Mouse (Mus musculus) E14TG2a.4 (cell line): ENCODE results near the gene Oprm1.

Experiments used
- H3K27me3 ChIP-seq: 2 replicates; pipeline ENCODE4 v1.6.1; 2014; ENCODE audit warnings: low read length, control low read depth; ENCODE audit not compliant: insufficient read depth
- H3K36me3 ChIP-seq: 2 replicates; pipeline ENCODE4 v1.6.1; 2014; ENCODE audit warnings: low read length, control low read depth; ENCODE audit not compliant: insufficient read depth
- H3K4me1 ChIP-seq: replicated peaks from 2 replicates; pipeline ENCODE4 v1.6.1; 2014; ENCODE audit warnings: low read depth, low read length, control low read depth
- H3K4me3 ChIP-seq: replicated peaks from 2 replicates; pipeline ENCODE4 v1.5.1; 2014; ENCODE audit warnings: mild to moderate bottlenecking, low read length
- H3K9me3 ChIP-seq: 2 replicates; pipeline ENCODE4 v1.6.1; 2014; ENCODE audit warnings: low read length, control low read depth
- CTCF ChIP-seq: conservative IDR thresholded peaks from 2 replicates; pipeline ENCODE4 v1.5.1; 2014; ENCODE audit warnings: low read length
- NANOG ChIP-seq: IDR thresholded peaks from 2 replicates; pipeline ENCODE4 v1.6.1; 2014; ENCODE audit warnings: borderline replicate concordance, low read length, mixed read lengths
- POU5F1 ChIP-seq: IDR thresholded peaks from 2 replicates; pipeline ENCODE4 v1.6.1; 2014; ENCODE audit warnings: low read length, borderline replicate concordance

The Oprm1 gene

GRCm38 (mm10) chr10:7020551-7020950, 262.2 kb downstream of the Oprm1 start:
- no peak overlapping the region for H3K4me3 ChIP-seq
- H3K36me3 ChIP-seq = no peaks in the 10 kb centered on the region
- H3K9me3 ChIP-seq = peaks cover 4% of the 10 kb centered on the region
- no peaks in the 10 kb centered on the region for H3K4me1 ChIP-seq
- H3K27me3 ChIP-seq = no peaks in the 10 kb centered on the region
- TF ChIP-seq NANOG (no peak), POU5F1 (no peak), CTCF (no peak)

DNA sequence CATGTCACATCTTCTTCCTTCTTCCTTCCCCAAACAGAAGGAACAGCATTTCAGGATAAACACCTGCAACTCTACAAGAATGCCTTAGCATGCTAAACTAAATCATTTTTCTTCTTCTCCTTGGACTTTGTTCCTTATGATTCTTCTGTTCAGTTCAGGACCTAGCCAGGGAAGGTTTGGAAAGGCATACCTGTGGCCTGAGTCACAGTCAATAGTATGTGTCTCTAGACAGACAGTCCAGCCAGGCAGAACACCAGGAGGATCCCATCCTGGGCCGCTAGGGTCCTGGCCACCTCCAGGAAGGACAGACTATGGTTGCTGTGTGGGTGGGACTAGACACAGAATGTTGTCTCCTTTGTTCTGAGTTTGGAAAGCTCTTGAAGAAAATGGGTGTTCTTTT, 266.7 kb downstream of the Oprm1 start:
- TF ChIP-seq CTCF = no peak
- TF ChIP-seq POU5F1 = no peak
- no peak for TF ChIP-seq NANOG
- Histone ChIP-seq H3K4me1 (no peaks in the 10 kb centered on the region), H3K27me3 (no peaks in the 10 kb centered on the region), H3K9me3 (peaks cover 4% of the 10 kb centered on the region), H3K36me3 (no peaks in the 10 kb centered on the region), H3K4me3 (no peak overlapping the region)

GRCm38 (mm10) chr10:7033459-7033858, 275.2 kb downstream of the Oprm1 start:
- TF ChIP-seq NANOG (no peak), POU5F1 (no peak), CTCF (no peak)
- Histone ChIP-seq H3K9me3 (no peaks in the 10 kb centered on the region), H3K4me3 (no peak overlapping the region)

DNA sequence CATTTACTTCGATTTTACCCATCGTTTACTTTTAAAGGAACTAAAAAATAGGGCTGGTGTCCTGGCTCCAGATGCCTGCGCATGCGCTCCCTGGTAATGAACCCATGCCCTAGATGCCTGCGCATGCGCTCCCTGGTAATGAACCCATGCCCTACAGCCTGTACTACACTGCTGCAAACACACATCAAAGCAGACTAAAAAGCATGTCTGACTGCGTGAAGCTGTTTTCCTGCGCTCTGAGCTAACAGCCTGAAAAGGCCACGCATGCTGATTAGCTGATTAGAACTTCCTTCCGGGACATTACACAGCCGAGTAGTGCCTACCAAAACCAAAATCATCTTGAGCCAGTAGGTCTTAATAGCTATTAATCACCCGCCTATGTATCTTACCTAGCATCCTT, 277.2 kb downstream of the Oprm1 start:
- TF ChIP-seq POU5F1 = no peak
- TF ChIP-seq CTCF = no peak
- no peak for TF ChIP-seq NANOG
- no peaks in the 10 kb centered on the region for H3K4me1 ChIP-seq
- H3K9me3 ChIP-seq = no peaks in the 10 kb centered on the region
- H3K36me3 ChIP-seq = no peaks in the 10 kb centered on the region
- H3K4me3 ChIP-seq = no peak overlapping the region
- no peaks in the 10 kb centered on the region for H3K27me3 ChIP-seq

More at GRCm38 (mm10) chr10:7033459-7033858, 275.2 kb downstream of the Oprm1 start:
- H3K27me3 ChIP-seq = no peaks in the 10 kb centered on the region
- no peaks in the 10 kb centered on the region for H3K4me1 ChIP-seq
- H3K36me3 ChIP-seq = no peaks in the 10 kb centered on the region

GRCm38 (mm10) chr10:7037194-7037593, 278.9 kb downstream of the Oprm1 start:
- Histone ChIP-seq H3K4me3 (no peak overlapping the region), H3K27me3 (no peaks in the 10 kb centered on the region), H3K36me3 (no peaks in the 10 kb centered on the region), H3K4me1 (no peaks in the 10 kb centered on the region), H3K9me3 (no peaks in the 10 kb centered on the region)
- TF ChIP-seq CTCF = no peak
- no peak for TF ChIP-seq NANOG
- TF ChIP-seq POU5F1 = no peak

DNA sequence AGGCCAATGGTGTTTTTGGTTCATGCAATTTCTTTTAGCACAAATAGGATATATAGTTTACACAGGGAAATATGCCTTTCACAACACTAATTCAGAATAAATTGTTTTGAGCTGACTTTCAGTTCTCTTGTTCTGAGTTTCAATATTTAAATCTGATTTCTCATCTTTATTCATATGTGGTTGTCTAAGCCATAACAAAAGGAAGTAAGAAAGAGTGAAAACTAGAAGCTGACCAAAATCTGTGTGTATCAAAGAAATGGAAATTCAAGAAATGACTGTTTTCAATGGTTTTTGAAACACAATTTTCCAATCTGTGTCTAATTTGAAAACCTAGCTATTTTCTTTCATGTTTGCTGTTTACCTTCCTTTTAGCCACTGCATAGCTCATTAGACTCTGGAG, 282.7 kb downstream of the Oprm1 start:
- TF ChIP-seq NANOG (no peak), CTCF (no peak)
- Histone ChIP-seq H3K4me3 (no peak overlapping the region), H3K4me1 (no peaks in the 10 kb centered on the region), H3K9me3 (no peaks in the 10 kb centered on the region), H3K27me3 (no peaks in the 10 kb centered on the region), H3K36me3 (no peaks in the 10 kb centered on the region)

- TF ChIP-seq POU5F1 (no peak), CTCF (no peak), NANOG (no peak)
- H3K4me1 ChIP-seq = no peaks in the 10 kb centered on the region
- H3K36me3 ChIP-seq = no peaks in the 10 kb centered on the region
- H3K27me3 ChIP-seq = no peaks in the 10 kb centered on the region
- H3K4me3 ChIP-seq = no peak overlapping the region
- no peaks in the 10 kb centered on the region for H3K9me3 ChIP-seq
Observed at GRCm38 (mm10) chr10:7043896-7044295, 285.6 kb downstream of the Oprm1 start.

DNA sequence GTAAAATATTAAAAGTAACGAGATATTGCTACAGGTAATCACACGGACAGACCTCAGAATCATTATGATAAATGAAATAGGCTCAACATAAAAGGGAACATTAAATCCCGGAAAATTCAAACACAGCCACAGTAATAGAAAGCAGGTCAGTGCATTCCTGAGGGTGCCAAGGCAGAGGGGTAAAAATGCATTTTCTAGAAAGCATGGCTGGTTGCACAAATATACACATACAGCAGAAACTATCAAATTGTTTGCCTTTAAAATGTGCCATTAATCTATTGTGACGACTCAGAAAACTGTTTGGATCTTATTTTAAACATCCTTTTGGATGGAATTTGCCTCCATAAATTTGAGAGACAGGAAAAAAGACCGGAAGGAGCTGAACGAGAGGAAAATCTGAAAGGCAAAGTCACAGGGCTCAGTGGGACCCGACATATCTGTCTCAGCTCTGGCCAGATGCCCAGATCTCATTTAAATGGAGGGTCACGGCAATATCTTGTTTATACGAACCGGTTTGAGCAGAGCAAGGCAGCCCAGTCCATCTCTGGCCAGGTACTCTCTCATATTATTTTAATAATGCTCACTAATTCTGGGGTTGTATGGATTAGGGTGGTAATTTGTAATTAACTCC, 289.1 kb downstream of the Oprm1 start:
- no peak overlapping the region for H3K4me3 ChIP-seq
- H3K4me1 ChIP-seq = peaks cover 5% of the 10 kb centered on the region; the same call in 1 of the 2 replicates
- H3K36me3 ChIP-seq = no peaks in the 10 kb centered on the region
- TF ChIP-seq CTCF (no peak), POU5F1 (no peak), NANOG (no peak)
- H3K9me3 ChIP-seq = no peaks in the 10 kb centered on the region
- H3K27me3 ChIP-seq = no peaks in the 10 kb centered on the region

DNA sequence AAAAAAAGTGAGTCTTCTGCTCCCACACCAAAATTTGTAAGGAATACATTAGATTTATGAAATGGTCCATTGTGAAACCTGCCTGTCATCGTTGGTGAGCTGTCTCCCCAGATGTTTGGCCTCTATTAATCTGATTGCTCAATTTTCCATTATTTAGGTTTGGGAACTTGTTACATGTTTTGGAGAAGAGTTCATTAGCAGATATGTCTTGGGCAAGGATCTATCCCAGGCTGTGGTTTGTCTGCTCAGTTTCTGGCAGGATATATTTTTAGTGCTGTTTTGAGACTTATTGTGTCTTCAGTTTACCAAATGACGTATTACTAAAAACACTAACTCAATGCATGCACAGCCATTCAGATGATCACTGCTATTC, 289.6 kb downstream of the Oprm1 start:
- H3K27me3 ChIP-seq = no peaks in the 10 kb centered on the region
- TF ChIP-seq CTCF (no peak), NANOG (no peak), POU5F1 (no peak)
- no peaks in the 10 kb centered on the region for H3K36me3 ChIP-seq
- H3K4me3 ChIP-seq = no peak overlapping the region
- H3K9me3 ChIP-seq = no peaks in the 10 kb centered on the region
- peaks cover 10% of the 10 kb centered on the region; the same call in 1 of the 2 replicates for H3K4me1 ChIP-seq
